Mouse (Mus musculus) frontal cortex, adult (tissue): ENCODE data around the gene Npas1.

Experiments
- ATAC-seq: cut with Nextera tagmentation; 2 replicates; pipeline ENCODE4 v1.9.2; 2017; ENCODE audit warnings: mild to moderate bottlenecking, moderate library complexity, mixed read lengths; ENCODE audit not compliant: low TSS enrichment

Gene Npas1

DNA sequence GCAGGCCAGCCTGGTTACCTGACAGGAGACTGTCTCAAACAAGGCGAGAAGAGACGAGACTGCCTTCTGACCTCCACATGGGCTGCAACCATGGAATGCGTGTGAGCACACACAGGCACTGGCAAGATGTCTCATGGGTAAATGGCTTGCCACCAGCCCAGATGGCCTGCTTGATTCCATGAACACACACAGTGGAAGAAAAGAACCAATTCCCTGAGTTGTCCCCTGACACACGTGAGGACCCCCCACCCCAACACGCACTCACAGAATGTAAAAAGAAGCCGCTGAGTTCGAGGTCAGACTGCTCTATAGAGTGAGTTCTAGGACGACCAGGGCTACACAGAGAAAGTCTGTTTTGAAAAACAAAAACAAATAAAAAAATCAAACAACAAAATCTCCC, at the start of gene Npas1:
Gene Npas1 (minus strand): TSS at position 101 of the 400 bp plus-strand sequence.
- ATAC-seq: no peak

DNA sequence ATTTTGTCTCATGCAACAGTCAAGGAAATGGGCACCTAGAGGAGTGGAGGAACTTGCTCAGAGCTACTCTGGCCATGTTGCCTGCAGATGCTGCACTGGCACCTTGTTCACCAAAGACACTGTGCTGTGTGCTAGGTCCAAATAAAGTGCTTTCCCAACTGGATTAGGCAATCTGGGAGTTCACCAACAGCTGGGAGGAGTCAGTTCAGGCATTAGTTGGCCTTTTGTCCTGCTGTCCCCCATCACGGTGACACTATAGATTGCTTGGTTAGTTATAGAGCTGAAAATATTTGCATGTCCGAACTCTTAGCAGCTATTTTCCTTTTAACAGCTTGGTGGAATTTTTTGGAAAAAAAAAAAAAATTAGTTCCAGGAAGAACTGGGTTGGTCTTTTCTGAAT, 48.5 kb upstream of the Npas1 start:
- ATAC-seq: no peak

DNA sequence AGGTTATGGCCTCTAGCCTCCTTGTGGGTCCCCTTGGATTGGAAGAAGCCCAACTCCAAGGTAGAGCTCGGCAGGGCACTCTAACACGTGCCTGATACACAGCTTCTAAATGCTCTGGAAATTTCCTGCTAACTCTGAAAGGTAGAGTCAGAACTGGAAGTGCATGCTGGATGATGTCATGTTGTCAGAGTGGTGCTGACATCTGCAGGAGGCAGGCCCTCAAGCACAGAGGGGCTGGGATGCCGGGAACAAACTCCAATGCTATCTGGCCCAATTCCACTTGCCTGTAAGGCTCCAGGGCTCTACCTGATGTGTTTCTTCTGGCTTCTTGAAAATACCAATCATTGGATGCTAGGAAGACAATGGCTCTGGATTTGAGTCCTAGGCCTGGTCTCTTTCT, 47.9 kb upstream of the Npas1 start:
- no peak for ATAC-seq

DNA sequence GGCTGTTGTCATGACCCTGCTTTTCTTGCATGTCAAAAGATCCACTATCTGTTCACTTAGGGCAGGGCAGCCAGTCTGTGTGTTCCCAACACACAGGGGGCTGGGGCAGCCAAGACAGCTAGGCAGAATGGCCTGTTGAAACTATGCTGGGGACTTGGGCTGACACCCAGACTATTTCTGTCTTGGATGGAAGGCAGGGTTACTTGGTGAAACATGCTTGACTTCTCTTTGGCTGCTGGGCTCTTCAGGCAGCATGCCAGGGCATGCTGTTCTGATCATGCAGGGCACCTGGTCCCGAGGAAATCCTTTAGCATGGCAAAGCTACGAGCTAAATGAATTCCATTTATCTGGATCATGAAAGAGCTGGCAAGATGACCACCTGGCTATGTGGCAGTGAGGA, 46.8 kb upstream of the Npas1 start:
- ATAC-seq: no peak

DNA sequence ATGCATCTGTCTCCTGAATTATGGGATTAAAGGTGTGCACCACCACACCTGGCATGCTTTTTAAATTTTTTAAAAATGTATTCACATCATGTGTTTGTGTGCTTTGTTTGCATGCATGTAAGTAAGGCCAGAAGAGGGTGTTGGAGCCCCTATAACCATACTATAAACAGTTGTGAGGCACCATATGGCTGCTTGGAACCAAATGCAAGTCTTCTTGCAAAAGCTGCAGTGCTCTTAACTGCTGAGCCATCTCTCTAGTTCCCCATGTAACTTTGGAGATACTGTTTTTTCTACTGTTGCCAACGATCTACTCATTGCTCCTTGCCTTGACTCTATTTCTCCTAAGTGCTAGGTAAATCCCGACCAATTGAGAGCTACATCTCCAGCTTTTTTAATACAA, 41.8 kb upstream of the Npas1 start:
- peak; percentile 52; the same call in 1 of the 2 replicates for ATAC-seq

DNA sequence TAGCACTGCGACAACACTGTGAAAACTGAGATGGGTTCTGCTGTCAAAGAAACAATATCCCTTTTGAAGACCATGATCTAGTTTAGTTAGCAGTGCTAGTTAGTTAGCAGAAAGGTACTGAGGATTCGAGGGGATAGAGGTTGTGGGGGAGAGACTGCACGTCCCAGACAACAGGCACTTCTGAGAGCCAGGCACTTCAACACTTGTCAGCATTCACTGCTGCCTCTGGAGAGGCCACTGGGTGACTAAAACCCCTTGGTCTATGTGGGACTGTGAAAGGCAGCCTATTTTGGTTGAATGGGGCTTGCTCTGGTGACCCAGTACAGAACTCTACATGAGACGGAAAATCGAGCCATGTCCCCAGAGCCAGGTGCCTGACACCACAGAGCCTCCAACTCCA, 39.7 kb upstream of the Npas1 start:
- ATAC-seq: no peak

- ATAC-seq: no peak; the same call in 1 of the 2 replicates
Observed at GRCm38 (mm10) chr7:16507284-16507683, 29.8 kb upstream of the Npas1 start.

- no peak for ATAC-seq
Observed at GRCm38 (mm10) chr7:16505226-16505593, 27.7 kb upstream of the Npas1 start.

GRCm38 (mm10) chr7:16504573-16505225, 27.2 kb upstream of the Npas1 start:
- ATAC-seq: no peak

GRCm38 (mm10) chr7:16501571-16501970, 24.0 kb upstream of the Npas1 start:
- no peak for ATAC-seq

DNA sequence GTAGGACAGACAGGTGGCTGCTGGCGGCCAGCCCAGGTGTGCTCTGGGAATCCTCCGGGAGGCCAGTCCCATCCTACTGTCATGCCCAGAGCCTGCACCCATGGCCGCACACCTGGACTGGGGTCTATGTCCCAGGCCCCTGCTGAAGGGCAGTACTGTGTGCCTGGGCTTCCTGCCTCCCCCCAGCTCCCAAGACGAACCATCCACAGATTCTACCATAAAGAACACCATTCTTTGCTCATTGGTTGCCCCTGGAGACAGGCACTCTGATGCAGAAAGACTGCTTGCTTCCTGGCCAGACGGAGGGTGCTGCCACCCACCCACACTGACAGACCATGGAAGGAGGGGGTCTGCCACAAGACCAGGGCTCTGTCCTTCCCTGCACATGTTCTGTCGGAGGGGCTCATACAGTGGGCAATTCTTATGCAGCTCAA, 22.2 kb upstream of the Npas1 start:
- no peak for ATAC-seq

- no peak for ATAC-seq
Observed at GRCm38 (mm10) chr7:16496260-16496659, 18.7 kb upstream of the Npas1 start.

- ATAC-seq: 0 out of 2 replicates have a peak, but pooled peaks have one; percentile 24
Observed at GRCm38 (mm10) chr7:16493361-16493760, 15.8 kb upstream of the Npas1 start.

DNA sequence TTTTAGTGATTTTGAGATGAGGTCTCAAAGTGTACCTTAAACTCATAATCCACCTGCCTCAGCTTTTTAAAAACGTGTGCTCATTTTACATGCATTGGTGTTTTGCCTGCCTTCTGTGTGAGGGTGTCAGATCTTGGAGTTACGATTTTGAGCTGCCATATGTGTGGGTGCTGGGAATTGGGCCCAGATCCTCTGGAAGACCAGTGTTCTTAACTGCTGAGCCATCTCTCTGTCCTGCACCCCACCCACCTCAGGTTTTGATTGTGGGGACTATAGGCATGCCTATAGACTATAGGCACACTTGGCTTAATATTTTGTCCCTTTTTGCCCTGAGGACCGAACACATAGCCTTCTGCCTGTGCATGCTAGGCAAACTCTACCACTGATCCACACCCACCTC, 14.7 kb upstream of the Npas1 start:
- ATAC-seq: peak; percentile 36; the same call in 1 of the 2 replicates

GRCm38 (mm10) chr7:16491759-16492158, 14.2 kb upstream of the Npas1 start:
- peak; percentile 66; the same call in 1 of the 2 replicates for ATAC-seq

DNA sequence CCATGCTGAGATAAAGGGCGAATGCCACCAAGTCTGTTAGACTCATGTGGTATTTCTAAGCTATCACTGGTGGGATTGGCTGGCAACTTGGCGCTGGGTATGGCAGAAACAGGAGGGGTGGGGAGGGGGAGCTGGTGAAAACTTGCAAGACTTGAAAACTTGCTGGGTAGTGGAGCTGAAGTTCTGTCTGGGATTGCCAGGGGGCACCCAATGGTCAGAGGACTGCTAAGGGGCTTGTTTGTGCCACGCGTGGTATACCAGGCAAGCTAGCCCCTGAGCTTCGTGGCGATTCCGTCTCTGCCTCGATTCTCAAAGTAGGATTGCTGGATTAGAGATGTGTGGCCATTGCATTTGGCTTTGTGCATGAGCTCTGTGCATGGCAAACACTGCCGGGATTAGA, 12.4 kb upstream of the Npas1 start:
- ATAC-seq: no peak

DNA sequence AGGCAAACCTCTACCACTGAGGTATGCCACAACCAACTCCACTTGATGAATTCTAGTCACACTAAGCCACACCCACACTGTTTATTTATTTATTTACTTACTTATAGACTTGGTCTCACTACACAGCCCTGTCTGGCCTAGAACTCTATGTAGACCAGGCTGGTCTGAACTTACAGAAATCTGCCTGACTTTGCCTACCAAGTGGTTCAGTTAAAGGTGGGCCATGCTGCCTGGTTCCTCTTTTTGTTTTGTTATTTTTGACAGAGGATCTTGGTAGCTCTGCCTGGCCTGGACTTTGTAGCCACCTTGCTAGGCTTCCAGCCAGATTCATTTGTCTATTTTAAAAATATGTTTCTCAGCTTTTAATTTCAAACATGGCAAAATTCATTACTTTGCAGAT, 11.3 kb upstream of the Npas1 start:
- ATAC-seq: no peak

DNA sequence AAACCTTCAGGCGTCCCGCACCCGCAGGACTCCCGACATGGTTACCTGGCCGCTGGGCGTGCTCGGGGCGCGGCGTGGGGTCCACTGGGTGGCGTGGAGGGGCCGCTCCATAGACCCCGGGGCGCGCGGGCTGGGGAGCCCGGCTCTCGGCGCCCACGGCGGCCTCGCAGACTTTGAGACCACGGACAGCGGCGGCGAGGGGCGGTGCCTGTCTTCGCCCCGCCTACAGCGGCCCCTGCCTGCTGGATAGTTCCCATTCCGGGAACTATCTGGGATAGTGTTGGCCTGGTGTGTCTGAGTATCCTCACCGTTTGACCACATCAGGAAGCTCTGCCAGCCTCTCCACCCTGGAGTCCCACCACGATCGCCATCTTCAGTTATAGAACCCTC, 933 bp downstream of the Npas1 start:
- ATAC-seq: no peak

DNA sequence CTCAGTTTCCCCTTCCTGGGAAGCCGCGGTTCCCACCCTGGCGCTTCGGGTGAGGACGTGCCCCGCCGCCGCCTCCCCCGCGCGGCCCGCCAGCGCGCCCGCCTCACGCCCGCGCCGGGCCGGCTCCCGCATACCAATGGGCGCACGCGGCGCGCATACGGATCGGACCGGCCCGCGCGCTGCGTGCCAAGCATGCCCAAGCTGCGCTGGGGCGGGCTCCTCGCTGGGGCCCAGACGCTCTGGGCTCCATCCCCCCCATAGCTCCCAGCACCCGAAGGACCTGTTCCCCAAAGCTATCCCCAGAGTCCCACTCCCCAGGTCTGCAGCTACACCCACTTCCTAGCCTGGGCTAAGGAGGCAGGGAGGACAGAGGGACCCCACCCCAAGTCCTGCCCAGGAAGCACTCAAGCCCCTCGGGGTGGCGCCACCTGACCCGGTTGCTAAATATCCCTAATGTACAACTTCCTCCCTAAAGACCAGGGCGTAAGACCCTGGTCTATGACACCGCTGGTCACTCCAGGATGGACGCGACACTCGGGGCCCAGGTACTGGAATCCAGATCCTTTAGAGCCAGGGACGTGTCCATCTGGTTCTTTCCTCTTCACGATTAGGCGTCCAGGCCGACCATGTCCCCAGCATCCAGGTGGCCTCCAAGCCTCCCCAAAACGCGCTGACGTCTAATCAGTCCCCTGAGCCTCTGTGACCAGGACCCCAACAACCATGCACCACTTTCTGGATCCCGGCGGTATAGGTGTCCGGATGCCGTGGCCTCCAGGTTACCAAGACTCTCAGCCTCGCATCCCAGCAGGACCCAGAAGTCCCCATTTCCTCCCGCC, 1.5 kb downstream of the Npas1 start:
- no peak; the same call in 1 of the 2 replicates for ATAC-seq

DNA sequence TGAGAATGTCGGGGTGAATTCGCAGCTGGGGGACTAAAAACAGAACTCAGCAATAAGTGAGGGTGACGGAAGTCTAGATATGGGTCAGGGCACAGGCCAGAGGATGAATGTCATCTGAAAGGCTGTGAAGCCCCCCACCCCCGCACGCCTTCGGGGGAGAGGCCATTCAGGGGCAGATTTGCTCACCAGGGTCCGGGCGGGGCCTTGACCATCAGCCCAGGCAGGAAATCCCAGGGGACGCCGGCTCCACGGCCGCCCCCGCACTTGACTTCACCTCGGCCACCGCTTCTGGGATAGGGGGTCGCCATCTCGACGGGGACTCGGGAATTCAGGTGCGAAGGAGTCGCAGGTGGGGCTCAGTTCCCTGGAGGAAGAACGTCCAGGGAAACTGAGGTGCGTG, 2.2 kb downstream of the Npas1 start:
- no peak for ATAC-seq

DNA sequence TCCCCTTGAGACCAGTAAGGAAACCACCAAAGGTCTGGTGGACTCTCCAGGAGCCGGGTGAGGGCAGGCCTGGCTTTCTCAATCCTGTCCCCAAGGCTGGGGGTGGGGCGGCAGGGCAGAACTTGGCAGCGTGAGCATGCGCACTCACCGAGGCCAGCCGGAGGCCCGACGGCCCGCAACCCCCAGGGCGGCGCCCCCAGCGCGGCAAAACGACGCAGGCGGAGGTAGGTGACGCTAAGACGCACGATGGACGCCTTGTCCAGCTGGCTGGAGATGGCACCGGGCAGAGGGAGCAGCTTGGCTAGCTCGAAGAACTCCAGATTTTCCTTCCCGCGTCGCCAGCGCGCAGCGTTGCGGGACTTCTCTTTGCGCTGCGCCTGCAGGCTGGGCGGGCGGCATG, 3.1 kb downstream of the Npas1 start:
- ATAC-seq: no peak

- ATAC-seq: no peak
Observed at GRCm38 (mm10) chr7:16473847-16474246, 3.7 kb downstream of the Npas1 start.

DNA sequence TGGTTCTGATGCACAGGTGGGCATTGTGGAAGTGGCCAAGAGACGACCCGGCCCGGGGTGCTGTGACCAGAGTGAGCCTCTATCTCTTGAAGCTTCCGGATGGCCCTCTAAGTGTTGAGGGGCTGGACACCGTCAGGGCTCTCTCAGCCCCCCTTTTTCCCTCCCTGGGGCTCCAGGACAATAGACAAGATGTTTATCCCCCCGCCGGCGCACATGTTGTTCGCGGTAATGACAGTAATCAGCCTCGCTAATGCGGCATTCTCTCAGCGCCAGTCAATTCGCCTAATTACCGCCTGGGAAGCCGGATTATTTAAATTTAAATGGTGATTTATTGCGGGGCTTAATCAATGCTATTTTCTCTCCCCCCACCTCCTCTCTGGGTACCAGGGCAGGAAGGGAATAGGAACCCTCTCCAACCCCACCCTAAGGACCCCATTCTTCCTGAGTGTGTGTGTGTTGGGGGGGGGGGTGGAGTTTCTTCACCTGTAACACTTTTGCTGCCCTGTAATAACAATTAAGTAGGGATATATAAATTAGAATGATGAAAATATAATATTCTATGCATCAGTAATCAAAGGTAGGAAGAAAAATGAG, 5.3 kb downstream of the Npas1 start:
- ATAC-seq: no peak
